Mouse (Mus musculus): ENCODE measurements around the gene Vmn1r62.
"Not testable (repeated sequence)": the region's sequence is repeated elsewhere in the genome, so short reads cannot be mapped to it uniquely, and the experiment has no call there.

Gene Vmn1r62

GRCm38 (mm10) chr7:5673331-5673730 is at the start of gene Vmn1r62:
Gene Vmn1r62 (plus strand): TSS chr7:5673631.
- not testable (repeated sequence) for DNase-seq (ENCODE audit: low read depth in 1 of 2, low spot score in 2 of 2)

All from monocyte, adult 2 months (primary cell).